Mouse (Mus musculus) hematopoietic multipotent progenitor cell, adult 10-12 weeks (in vitro differentiated cells): ENCODE results near the gene C1rb. TPM values are rescaled to one million over a fixed set of nuclear protein-coding genes. Genes with fewer than 3 reads are reported as not detected.

Experiments
- polyA plus RNA-seq: library from polyadenylated mRNA; stranded (reverse); fragments of >175 nt; gene quantifications from 2 replicates; pipeline ENCODE4 v1.2.3, GENCODE M21; 2012; ENCODE audit warnings: low replicate concordance

C1rb gene
- not detected in 2 replicates for polyA plus RNA-seq

GRCm38 (mm10) chr6:124570026-124570425, at the start of gene C1rb:
Gene C1rb (plus strand): TSS chr6:124570294.

DNA sequence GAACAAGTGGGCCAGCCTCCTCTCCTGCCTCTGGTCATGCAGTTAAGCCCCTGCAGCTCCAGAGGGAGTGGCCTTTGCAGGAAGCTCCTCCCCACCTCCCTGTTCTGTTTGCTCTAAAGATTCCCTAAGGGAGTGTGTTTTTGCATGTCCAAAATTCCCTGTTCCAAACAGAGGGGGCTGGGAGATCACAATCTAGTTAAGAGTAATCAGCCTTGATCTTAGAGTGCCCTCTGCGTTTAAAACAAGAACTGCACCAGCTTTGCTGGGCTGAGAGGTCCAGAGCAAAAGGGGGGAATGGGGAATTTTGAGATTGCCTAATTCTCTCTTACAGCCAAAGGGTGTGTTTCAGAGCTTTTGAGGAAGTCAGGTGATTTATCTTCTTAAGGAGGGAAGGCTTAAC, 27.8 kb upstream of the C1rb start, which contains the start of gene C1s1:
TSS of gene C1s1 (minus strand) at position 76 of the 400 bp plus-strand sequence.

Other genes starting within 250 kb of the C1rb start
- gene Pex5, start 155.2 kb upstream of the C1rb start, polyA plus RNA-seq, result 10.7 and 24.3 TPM in 2 replicates
- gene Clstn3, start 105.5 kb upstream of the C1rb start, polyA plus RNA-seq, result 0.76 and 1.6 TPM in 2 replicates
- 0.25 and 0.44 TPM in 2 replicates for gene C1rl, start 77.2 kb upstream of the C1rb start, polyA plus RNA-seq
- gene C1ra, start 57.9 kb upstream of the C1rb start, polyA plus RNA-seq, result 1.8 and 3.7 TPM in 2 replicates
- gene C1s1, start 27.9 kb upstream of the C1rb start, polyA plus RNA-seq, result 0.03 TPM in 1 of 2 replicates, not detected in the other
- not detected in 2 replicates for gene C1s2, start 65.8 kb downstream of the C1rb start, polyA plus RNA-seq
- gene Lpcat3, start 92.7 kb downstream of the C1rb start, polyA plus RNA-seq, result 83.8 and 87.0 TPM in 2 replicates
- gene Emg1, start 141.9 kb downstream of the C1rb start, polyA plus RNA-seq, result 107 and 155 TPM in 2 replicates
- 104 and 182 TPM in 2 replicates for gene Phb2, start 142.0 kb downstream of the C1rb start, polyA plus RNA-seq
- gene Ptpn6, start 168.4 kb downstream of the C1rb start, polyA plus RNA-seq, result 219 and 299 TPM in 2 replicates
- 58.8 and 109 TPM in 2 replicates for gene Grcc10, start 171.1 kb downstream of the C1rb start, polyA plus RNA-seq
- gene Gm45234, start 185.7 kb downstream of the C1rb start, polyA plus RNA-seq, result not detected in 2 replicates
- gene Atn1, start 186.2 kb downstream of the C1rb start, polyA plus RNA-seq, result 113 and 201 TPM in 2 replicates
- gene Eno2, start 199.4 kb downstream of the C1rb start, polyA plus RNA-seq, result 1.0 and 1.2 TPM in 2 replicates
- 0.48 and 1.9 TPM in 2 replicates for gene Lrrc23, start 209.4 kb downstream of the C1rb start, polyA plus RNA-seq
- gene Spsb2, start 238.4 kb downstream of the C1rb start, polyA plus RNA-seq, result 16.0 and 17.1 TPM in 2 replicates
- 11.3 and 43.1 TPM in 2 replicates for gene Tpi1, start 244.0 kb downstream of the C1rb start, polyA plus RNA-seq